Mouse (Mus musculus) G1E (cell line): ENCODE measurements around the gene Slc16a4.

Experiments used
- CTCF ChIP-seq: IDR thresholded peaks from 2 replicates; pipeline ENCODE4 v1.5.1; 2012; ENCODE audit warnings: low read depth, low read length, inconsistent platforms, mixed read lengths
- GATA1 ChIP-seq: IDR thresholded peaks from 2 replicates; pipeline ENCODE4 v1.6.1; 2012; ENCODE audit warnings: borderline replicate concordance, low read length, inconsistent platforms, mixed read lengths
- GATA2 ChIP-seq: IDR thresholded peaks from 2 replicates; pipeline ENCODE4 v1.6.1; 2012; ENCODE audit warnings: low read depth, low read length, inconsistent platforms, borderline replicate concordance
- POLR2AphosphoS5 ChIP-seq: IDR thresholded peaks from 2 replicates; pipeline ENCODE4 v1.6.1; 2012; ENCODE audit warnings: low read depth, low read length, inconsistent platforms; ENCODE audit not compliant: insufficient replicate concordance
- TAL1 ChIP-seq: conservative IDR thresholded peaks from 2 replicates; pipeline ENCODE4 v1.6.1; 2012; ENCODE audit warnings: low read depth, low read length, inconsistent platforms, mixed read lengths

DNA sequence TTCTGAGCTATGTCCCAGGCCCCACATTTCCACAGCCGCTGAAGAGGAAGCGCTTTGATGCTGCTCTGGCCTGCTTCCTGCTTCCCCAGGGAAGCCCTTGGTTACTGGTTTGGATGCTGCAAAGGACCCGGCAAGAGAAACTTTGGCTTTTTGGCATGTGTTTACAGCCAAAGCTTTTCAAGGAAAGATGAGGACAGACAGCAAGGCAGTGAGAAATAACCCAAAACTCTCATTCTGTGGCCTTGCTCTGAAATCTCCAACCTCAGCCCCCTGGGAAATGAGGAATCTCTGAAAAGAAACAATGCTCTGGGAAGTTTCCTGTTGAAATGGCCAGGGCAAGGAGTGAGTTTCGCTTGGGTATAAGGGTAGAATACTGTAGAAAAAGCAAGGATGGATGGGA, 69.3 kb downstream of the Slc16a4 start:
- TF ChIP-seq GATA1 (no peak), CTCF (no peak), POLR2AphosphoS5 (no peak), TAL1 (no peak), GATA2 (no peak)
